Mouse (Mus musculus): ENCODE results near the gene Tecpr2. TPM values are rescaled to one million over a fixed set of nuclear protein-coding genes. Genes with fewer than 3 reads are reported as not detected.

The Tecpr2 gene
- polyA plus RNA-seq, 1 experiment from 2014 or later = 2.3 TPM

- Histone ChIP-seq H3K27ac (replicated peaks in 1 of 2; ENCODE audit: control insufficient read depth in 1 of 2, insufficient read depth in 1 of 2, low read depth in 2 of 2, low read length in 2 of 2) (no peak overlapping the region), H3K4me2 (ENCODE audit: low read length) (no peak overlapping the region), H3K36me3 (ENCODE audit: control insufficient read depth, insufficient read depth, low read length) (peaks cover 50% of the 10 kb centered on the region), H3K4me1 (ENCODE audit: control insufficient read depth in 2 of 2, insufficient read depth in 2 of 2, low read length in 2 of 2) (peaks cover 0 to 4% of the 10 kb centered on the region in 2 experiments; a peak in 1 of 4 replicates), H3K9me3 (ENCODE audit: control insufficient read depth, low read length) (no peaks in the 10 kb centered on the region), H3K27me3 (ENCODE audit: control insufficient read depth, insufficient read depth, low read length) (no peaks in the 10 kb centered on the region), H3K9ac (ENCODE audit: low read length) (no peak overlapping the region), H3K4me3 (ENCODE audit: control insufficient read depth in 1 of 2, insufficient read depth in 1 of 2, low read depth in 1 of 2, low read length in 2 of 2) (no peak overlapping the region)
- no peak for ATAC-seq (ENCODE audit: insufficient number of reproducible peaks, insufficient read depth, low FRiP score, low read depth)
- 97% methylated on average over 1 of the region's 1 CpGs for WGBS
Observed at GRCm38 (mm10) chr12:110949410-110949809, 60.3 kb downstream of the Tecpr2 start.

DNA sequence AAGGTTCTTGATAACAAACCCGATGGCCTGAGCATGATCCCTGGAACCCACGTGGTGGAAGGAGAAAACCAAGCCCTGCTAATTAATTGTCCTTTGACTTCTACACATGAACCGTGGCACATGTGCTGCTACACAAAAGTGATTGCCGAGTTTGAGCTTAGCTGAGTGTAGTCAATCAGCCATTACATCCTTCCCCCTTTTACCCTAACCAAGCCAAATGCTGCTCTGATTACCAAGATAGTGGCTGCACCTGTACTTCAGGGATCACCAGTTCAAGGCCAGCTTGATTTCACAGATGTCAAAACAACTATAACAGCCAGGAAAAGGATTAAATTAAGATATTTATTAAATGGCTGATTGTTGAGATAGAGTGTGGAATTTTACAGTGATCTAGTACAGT is 61.1 kb downstream of the Tecpr2 start:
- Histone ChIP-seq H3K4me2 (ENCODE audit: low read length) (no peak overlapping the region), H3K9me3 (ENCODE audit: control insufficient read depth, low read length) (no peaks in the 10 kb centered on the region), H3K36me3 (ENCODE audit: control insufficient read depth, insufficient read depth, low read length) (peaks cover 48% of the 10 kb centered on the region), H3K27ac (replicated peaks in 1 of 2; ENCODE audit: control insufficient read depth in 1 of 2, insufficient read depth in 1 of 2, low read depth in 2 of 2, low read length in 2 of 2) (no peak overlapping the region), H3K27me3 (ENCODE audit: control insufficient read depth, insufficient read depth, low read length) (no peaks in the 10 kb centered on the region), H3K4me3 (ENCODE audit: control insufficient read depth in 1 of 2, insufficient read depth in 1 of 2, low read depth in 1 of 2, low read length in 2 of 2) (no peak overlapping the region), H3K4me1 (ENCODE audit: control insufficient read depth in 2 of 2, insufficient read depth in 2 of 2, low read length in 2 of 2) (peaks cover 0 to 4% of the 10 kb centered on the region in 2 experiments; a peak in 1 of 4 replicates), H3K9ac (ENCODE audit: low read length) (no peak overlapping the region)
- WGBS = 86% methylated on average over 4 of the region's 4 CpGs
- no peak for ATAC-seq (ENCODE audit: insufficient number of reproducible peaks, insufficient read depth, low FRiP score, low read depth)

DNA sequence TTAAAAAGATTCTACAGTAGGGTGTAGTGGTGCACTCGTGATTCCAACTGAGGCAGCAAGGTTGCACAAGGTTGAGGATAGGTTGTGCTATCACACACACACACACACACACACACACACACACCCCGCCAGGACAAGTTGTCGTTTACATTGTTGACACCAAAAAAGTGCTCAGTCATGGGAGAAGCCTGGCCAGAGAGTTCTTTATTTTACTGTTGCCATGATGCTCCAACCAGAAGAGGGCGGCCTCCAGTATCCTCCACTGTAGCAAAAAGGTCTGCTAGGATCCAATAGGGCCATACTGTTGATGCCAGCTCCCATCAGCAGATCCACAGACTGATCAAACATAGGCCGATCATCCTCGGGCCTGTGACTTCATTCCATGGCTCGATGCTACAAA is 62.2 kb downstream of the Tecpr2 start:
- peaks cover 49% of the 10 kb centered on the region for H3K36me3 ChIP-seq (ENCODE audit: control insufficient read depth, insufficient read depth, low read length)
- no peak overlapping the region for H3K9ac ChIP-seq (ENCODE audit: low read length)
- ATAC-seq (ENCODE audit: insufficient number of reproducible peaks, insufficient read depth, low FRiP score, low read depth) = no peak
- H3K4me1 ChIP-seq (ENCODE audit: control insufficient read depth in 2 of 2, insufficient read depth in 2 of 2, low read length in 2 of 2) = peaks cover 0 to 4% of the 10 kb centered on the region in 2 experiments; a peak in 1 of 4 replicates
- H3K9me3 ChIP-seq (ENCODE audit: control insufficient read depth, low read length) = no peaks in the 10 kb centered on the region
- H3K4me2 ChIP-seq (ENCODE audit: low read length) = no peak overlapping the region
- no peak overlapping the region for H3K27ac ChIP-seq (replicated peaks in 1 of 2; ENCODE audit: control insufficient read depth in 1 of 2, insufficient read depth in 1 of 2, low read depth in 2 of 2, low read length in 2 of 2)
- WGBS = 75% methylated on average over 7 of the region's 7 CpGs
- no peaks in the 10 kb centered on the region for H3K27me3 ChIP-seq (ENCODE audit: control insufficient read depth, insufficient read depth, low read length)
- H3K4me3 ChIP-seq (ENCODE audit: control insufficient read depth in 1 of 2, insufficient read depth in 1 of 2, low read depth in 1 of 2, low read length in 2 of 2) = no peak overlapping the region

- no peak overlapping the region for H3K4me3 ChIP-seq (ENCODE audit: control insufficient read depth in 1 of 2, insufficient read depth in 1 of 2, low read depth in 1 of 2, low read length in 2 of 2)
- no peak for ATAC-seq (ENCODE audit: insufficient number of reproducible peaks, insufficient read depth, low FRiP score, low read depth)
- WGBS = 83% methylated on average over 6 of the region's 6 CpGs
- H3K9ac ChIP-seq (ENCODE audit: low read length) = no peak overlapping the region
- H3K4me1 ChIP-seq (ENCODE audit: control insufficient read depth in 2 of 2, insufficient read depth in 2 of 2, low read length in 2 of 2) = peaks cover 0 to 4% of the 10 kb centered on the region in 2 experiments; a peak in 1 of 4 replicates
- H3K27me3 ChIP-seq (ENCODE audit: control insufficient read depth, insufficient read depth, low read length) = no peaks in the 10 kb centered on the region
- H3K9me3 ChIP-seq (ENCODE audit: control insufficient read depth, low read length) = no peaks in the 10 kb centered on the region
- no peak overlapping the region for H3K4me2 ChIP-seq (ENCODE audit: low read length)
- H3K27ac ChIP-seq (replicated peaks in 1 of 2; ENCODE audit: control insufficient read depth in 1 of 2, insufficient read depth in 1 of 2, low read depth in 2 of 2, low read length in 2 of 2) = no peak overlapping the region
- peaks cover 36% of the 10 kb centered on the region for H3K36me3 ChIP-seq (ENCODE audit: control insufficient read depth, insufficient read depth, low read length)
Observed at GRCm38 (mm10) chr12:110952628-110953385, 63.7 kb downstream of the Tecpr2 start.

DNA sequence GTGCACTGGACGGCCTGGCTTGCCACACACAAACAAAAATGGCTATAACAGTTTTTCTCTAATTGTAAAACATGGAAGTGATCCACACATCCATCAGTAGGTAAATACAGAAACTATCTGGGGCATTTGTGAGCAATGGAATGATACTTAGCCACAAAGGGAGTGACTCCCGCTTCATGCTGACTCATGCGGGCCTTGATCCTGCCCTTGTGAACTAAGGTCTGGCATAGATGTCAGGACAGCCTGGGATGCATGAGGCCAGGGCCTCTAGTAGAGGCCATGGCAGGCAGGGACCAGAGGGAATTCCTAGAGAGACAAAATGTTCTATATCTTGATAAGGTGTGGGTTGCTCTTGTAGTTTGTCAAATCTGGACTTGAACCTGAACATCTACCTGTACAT is 64.4 kb downstream of the Tecpr2 start:
- no peak for ATAC-seq (ENCODE audit: insufficient number of reproducible peaks, insufficient read depth, low FRiP score, low read depth)
- H3K4me3 ChIP-seq (ENCODE audit: control insufficient read depth in 1 of 2, insufficient read depth in 1 of 2, low read depth in 1 of 2, low read length in 2 of 2) = no peak overlapping the region
- no peak overlapping the region for H3K4me2 ChIP-seq (ENCODE audit: low read length)
- 84% methylated on average over 3 of the region's 3 CpGs for WGBS
- no peak overlapping the region for H3K9ac ChIP-seq (ENCODE audit: low read length)
- no peaks in the 10 kb centered on the region for H3K27me3 ChIP-seq (ENCODE audit: control insufficient read depth, insufficient read depth, low read length)
- no peaks in the 10 kb centered on the region for H3K9me3 ChIP-seq (ENCODE audit: control insufficient read depth, low read length)
- H3K36me3 ChIP-seq (ENCODE audit: control insufficient read depth, insufficient read depth, low read length) = peaks cover 30% of the 10 kb centered on the region; the same call in 1 of the 2 replicates
- H3K4me1 ChIP-seq (ENCODE audit: control insufficient read depth in 2 of 2, insufficient read depth in 2 of 2, low read length in 2 of 2) = no peaks in the 10 kb centered on the region
- H3K27ac ChIP-seq (replicated peaks in 1 of 2; ENCODE audit: control insufficient read depth in 1 of 2, insufficient read depth in 1 of 2, low read depth in 2 of 2, low read length in 2 of 2) = no peak overlapping the region

DNA sequence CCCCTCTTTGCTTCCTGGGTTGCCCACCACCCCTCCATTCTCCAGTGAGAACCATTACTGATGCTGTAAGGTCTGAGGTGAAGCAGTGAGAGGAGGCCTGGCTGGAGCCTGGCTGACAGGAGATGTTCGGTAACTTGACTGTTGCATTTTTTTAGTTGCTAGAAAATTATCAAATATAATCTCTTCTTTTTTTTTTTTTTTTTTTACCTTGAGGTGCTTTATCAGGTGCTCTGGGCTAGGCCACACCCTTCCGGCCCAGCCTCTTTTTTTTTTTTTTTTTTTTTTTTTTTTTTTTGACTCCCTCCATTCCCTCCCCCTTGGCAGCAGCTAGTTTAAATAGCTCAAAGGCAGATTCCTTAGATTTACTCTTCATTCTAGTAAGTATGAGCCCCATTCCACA is 64.8 kb downstream of the Tecpr2 start:
- no peak for ATAC-seq (ENCODE audit: insufficient number of reproducible peaks, insufficient read depth, low FRiP score, low read depth)
- H3K27me3 ChIP-seq (ENCODE audit: control insufficient read depth, insufficient read depth, low read length) = no peaks in the 10 kb centered on the region
- H3K4me3 ChIP-seq (ENCODE audit: control insufficient read depth in 1 of 2, insufficient read depth in 1 of 2, low read depth in 1 of 2, low read length in 2 of 2) = no peak overlapping the region
- WGBS = 82% methylated on average over 2 of the region's 2 CpGs
- H3K36me3 ChIP-seq (ENCODE audit: control insufficient read depth, insufficient read depth, low read length) = peaks cover 32% of the 10 kb centered on the region
- H3K9me3 ChIP-seq (ENCODE audit: control insufficient read depth, low read length) = no peaks in the 10 kb centered on the region
- no peaks in the 10 kb centered on the region for H3K4me1 ChIP-seq (ENCODE audit: control insufficient read depth in 2 of 2, insufficient read depth in 2 of 2, low read length in 2 of 2)
- no peak overlapping the region for H3K27ac ChIP-seq (replicated peaks in 1 of 2; ENCODE audit: control insufficient read depth in 1 of 2, insufficient read depth in 1 of 2, low read depth in 2 of 2, low read length in 2 of 2)
- no peak overlapping the region for H3K4me2 ChIP-seq (ENCODE audit: low read length)
- H3K9ac ChIP-seq (ENCODE audit: low read length) = no peak overlapping the region

DNA sequence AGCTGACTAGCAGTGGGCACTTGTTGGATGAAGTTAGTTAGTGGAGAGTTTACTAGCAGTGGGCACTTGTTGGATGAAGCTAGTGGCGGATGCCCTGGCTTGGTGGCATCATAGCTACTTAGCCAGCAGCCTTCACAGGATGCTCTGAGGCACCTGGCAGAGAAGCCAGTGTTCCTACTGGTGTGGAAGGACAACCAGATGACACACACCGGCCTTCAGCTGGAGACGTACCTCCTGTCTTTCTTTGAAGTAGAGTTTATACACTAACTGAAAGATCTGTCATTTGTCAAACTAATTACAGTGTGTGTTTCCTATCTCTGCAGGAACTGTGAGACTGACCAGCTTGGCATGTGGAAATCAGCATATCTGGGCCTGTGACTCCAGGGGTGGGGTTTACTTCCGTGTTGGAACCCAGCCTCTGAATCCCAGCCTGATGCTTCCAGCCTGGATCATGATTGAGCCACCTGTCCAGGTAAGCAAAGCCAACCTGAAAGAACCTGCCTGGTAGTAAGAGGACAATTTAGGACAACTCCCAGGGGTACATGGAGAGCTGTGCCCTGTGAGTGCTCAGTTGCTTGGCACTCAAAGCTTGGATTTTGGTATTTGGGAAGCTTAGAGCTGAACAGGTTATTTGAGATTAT is 65.4 kb downstream of the Tecpr2 start:
- H3K9ac ChIP-seq (ENCODE audit: low read length) = no peak overlapping the region
- H3K27me3 ChIP-seq (ENCODE audit: control insufficient read depth, insufficient read depth, low read length) = no peaks in the 10 kb centered on the region
- H3K4me1 ChIP-seq (ENCODE audit: control insufficient read depth in 2 of 2, insufficient read depth in 2 of 2, low read length in 2 of 2) = no peaks in the 10 kb centered on the region
- H3K4me2 ChIP-seq (ENCODE audit: low read length) = no peak overlapping the region
- peaks cover 34% of the 10 kb centered on the region for H3K36me3 ChIP-seq (ENCODE audit: control insufficient read depth, insufficient read depth, low read length)
- 65% methylated on average over 4 of the region's 4 CpGs for WGBS
- no peak for ATAC-seq (ENCODE audit: insufficient number of reproducible peaks, insufficient read depth, low FRiP score, low read depth)
- H3K9me3 ChIP-seq (ENCODE audit: control insufficient read depth, low read length) = no peaks in the 10 kb centered on the region
- H3K27ac ChIP-seq (replicated peaks in 1 of 2; ENCODE audit: control insufficient read depth in 1 of 2, insufficient read depth in 1 of 2, low read depth in 2 of 2, low read length in 2 of 2) = no peak overlapping the region
- H3K4me3 ChIP-seq (ENCODE audit: control insufficient read depth in 1 of 2, insufficient read depth in 1 of 2, low read depth in 1 of 2, low read length in 2 of 2) = no peak overlapping the region
